Mouse (Mus musculus) olfactory bulb, adult 2 months (tissue): ENCODE measurements around the gene Hck.

Source experiments
- CTCF ChIP-seq: fragments of 200-500 bp; IDR thresholded peaks from 2 replicates; pipeline ENCODE4 v1.5.1; 2012; ENCODE audit warnings: low read depth, mild to moderate bottlenecking, low read length, moderate library complexity; ENCODE audit not compliant: insufficient read depth
- POLR2A ChIP-seq: fragments of 200-500 bp; IDR thresholded peaks from 2 replicates; pipeline ENCODE4 v1.6.1; 2012; ENCODE audit warnings: mild to moderate bottlenecking, low read depth, low read length, moderate library complexity; ENCODE audit not compliant: insufficient read depth

- no peak for TF ChIP-seq POLR2A
- TF ChIP-seq CTCF = no peak
Measured at GRCm38 (mm10) chr2:153160133-153160532, 51.9 kb downstream of the Hck start.
